Mouse (Mus musculus): ENCODE measurements around the gene Fblim1. TPM values are rescaled to one million over a fixed set of nuclear protein-coding genes. Genes with fewer than 3 reads are reported as not detected.

Fblim1 gene
- polyA plus RNA-seq, 1 experiment from 2014 or later, result 17.0 TPM

- Histone ChIP-seq H3K36me3 (ENCODE audit: control insufficient read depth, insufficient read depth, low read length) (no peaks in the 10 kb centered on the region), H3K4me1 (replicated peaks; ENCODE audit: control insufficient read depth, insufficient read depth, low read length) (peaks cover 11% of the 10 kb centered on the region; the same call in 1 of the 2 replicates), H3K4me3 (ENCODE audit: low read depth, low read length) (no peak overlapping the region), H3K27ac (ENCODE audit: low read depth, low read length) (no peak overlapping the region), H3K4me2 (no peak overlapping the region; the same call in 1 of the 2 replicates), H3K27me3 (replicated peaks; ENCODE audit: control insufficient read depth, insufficient read depth, low read length) (no peaks in the 10 kb centered on the region), H3K9me3 (ENCODE audit: control insufficient read depth, low read length) (no peaks in the 10 kb centered on the region), H3K9ac (ENCODE audit: low read depth, low read length) (no peak overlapping the region)
- DNase-seq (ENCODE audit: low spot score) (no peak), ATAC-seq (replicated peaks; ENCODE audit: low FRiP score) (no peak)
- WGBS, result 72% methylated on average over 6 of the region's 6 CpGs
Measured at GRCm38 (mm10) chr4:141616811-141617210, 10.9 kb upstream of the Fblim1 start.

- WGBS, result 82% methylated on average over 14 of the region's 14 CpGs
- no peaks in the 10 kb centered on the region for H3K27me3 ChIP-seq (replicated peaks; ENCODE audit: control insufficient read depth, insufficient read depth, low read length)
- H3K4me3 ChIP-seq (ENCODE audit: low read depth, low read length), result no peak overlapping the region
- H3K9me3 ChIP-seq (ENCODE audit: control insufficient read depth, low read length), result no peaks in the 10 kb centered on the region
- no peak for ATAC-seq (replicated peaks; ENCODE audit: low FRiP score)
- no peaks in the 10 kb centered on the region for H3K36me3 ChIP-seq (ENCODE audit: control insufficient read depth, insufficient read depth, low read length)
- no peak overlapping the region for H3K27ac ChIP-seq (ENCODE audit: low read depth, low read length)
- H3K4me2 ChIP-seq, result no peak overlapping the region
- no peak for DNase-seq (ENCODE audit: low spot score)
- peaks cover 11% of the 10 kb centered on the region; the same call in 1 of the 2 replicates for H3K4me1 ChIP-seq (replicated peaks; ENCODE audit: control insufficient read depth, insufficient read depth, low read length)
- no peak overlapping the region for H3K9ac ChIP-seq (ENCODE audit: low read depth, low read length)
Measured at GRCm38 (mm10) chr4:141614946-141615345, 9.1 kb upstream of the Fblim1 start.

- 76% methylated on average over 6 of the region's 6 CpGs for WGBS
- Histone ChIP-seq H3K36me3 (ENCODE audit: control insufficient read depth, insufficient read depth, low read length) (no peaks in the 10 kb centered on the region), H3K4me1 (replicated peaks; ENCODE audit: control insufficient read depth, insufficient read depth, low read length) (no peaks in the 10 kb centered on the region), H3K9ac (ENCODE audit: low read depth, low read length) (no peak overlapping the region), H3K4me3 (ENCODE audit: low read depth, low read length) (no peak overlapping the region), H3K4me2 (no peak overlapping the region), H3K9me3 (ENCODE audit: control insufficient read depth, low read length) (no peaks in the 10 kb centered on the region), H3K27ac (ENCODE audit: low read depth, low read length) (no peak overlapping the region), H3K27me3 (replicated peaks; ENCODE audit: control insufficient read depth, insufficient read depth, low read length) (no peaks in the 10 kb centered on the region)
- ATAC-seq (replicated peaks; ENCODE audit: low FRiP score) (no peak), DNase-seq (ENCODE audit: low spot score) (no peak)
Measured at GRCm38 (mm10) chr4:141609538-141609937, 3.6 kb upstream of the Fblim1 start.

GRCm38 (mm10) chr4:141605421-141605820, 475 bp downstream of the Fblim1 start:
- 0 out of 2 replicates have a peak, but pooled peaks cover 4% of the 10 kb centered on the region for H3K4me1 ChIP-seq (replicated peaks; ENCODE audit: control insufficient read depth, insufficient read depth, low read length)
- ATAC-seq (replicated peaks; ENCODE audit: low FRiP score) (no peak), DNase-seq (ENCODE audit: low spot score) (no peak)
- H3K9ac ChIP-seq (ENCODE audit: low read depth, low read length), result no peak overlapping the region
- H3K27me3 ChIP-seq (replicated peaks; ENCODE audit: control insufficient read depth, insufficient read depth, low read length), result peaks cover 4% of the 10 kb centered on the region
- 85% methylated on average over 5 of the region's 5 CpGs for WGBS
- H3K4me3 ChIP-seq (ENCODE audit: low read depth, low read length), result no peak overlapping the region
- no peaks in the 10 kb centered on the region for H3K36me3 ChIP-seq (ENCODE audit: control insufficient read depth, insufficient read depth, low read length)
- H3K4me2 ChIP-seq, result no peak overlapping the region
- no peaks in the 10 kb centered on the region for H3K9me3 ChIP-seq (ENCODE audit: control insufficient read depth, low read length)
- no peak overlapping the region for H3K27ac ChIP-seq (ENCODE audit: low read depth, low read length)

GRCm38 (mm10) chr4:141604493-141604892, 1.4 kb downstream of the Fblim1 start:
- H3K27me3 ChIP-seq (replicated peaks; ENCODE audit: control insufficient read depth, insufficient read depth, low read length), result peaks cover 14% of the 10 kb centered on the region
- peaks cover 4% of the 10 kb centered on the region; the same call in 1 of the 2 replicates for H3K4me1 ChIP-seq (replicated peaks; ENCODE audit: control insufficient read depth, insufficient read depth, low read length)
- no peak overlapping the region for H3K4me3 ChIP-seq (ENCODE audit: low read depth, low read length)
- no peak overlapping the region for H3K9ac ChIP-seq (ENCODE audit: low read depth, low read length)
- no peak overlapping the region for H3K4me2 ChIP-seq
- no peaks in the 10 kb centered on the region for H3K9me3 ChIP-seq (ENCODE audit: control insufficient read depth, low read length)
- no peak overlapping the region for H3K27ac ChIP-seq (ENCODE audit: low read depth, low read length)
- DNase-seq (ENCODE audit: low spot score) (no peak), ATAC-seq (replicated peaks; ENCODE audit: low FRiP score) (no peak)
- 73% methylated on average over 8 of the region's 8 CpGs for WGBS
- no peaks in the 10 kb centered on the region for H3K36me3 ChIP-seq (ENCODE audit: control insufficient read depth, insufficient read depth, low read length)

- H3K27ac ChIP-seq (ENCODE audit: low read depth, low read length), result no peak overlapping the region
- peaks cover 19% of the 10 kb centered on the region for H3K27me3 ChIP-seq (replicated peaks; ENCODE audit: control insufficient read depth, insufficient read depth, low read length)
- ATAC-seq (replicated peaks; ENCODE audit: low FRiP score), result no peak
- DNase-seq (ENCODE audit: low spot score), result no peak
- H3K36me3 ChIP-seq (ENCODE audit: control insufficient read depth, insufficient read depth, low read length), result no peaks in the 10 kb centered on the region
- H3K4me3 ChIP-seq (ENCODE audit: low read depth, low read length), result no peak overlapping the region
- H3K9me3 ChIP-seq (ENCODE audit: control insufficient read depth, low read length), result no peaks in the 10 kb centered on the region
- 74% methylated on average over 4 of the region's 4 CpGs for WGBS
- H3K4me1 ChIP-seq (replicated peaks; ENCODE audit: control insufficient read depth, insufficient read depth, low read length), result peaks cover 4% of the 10 kb centered on the region; the same call in 1 of the 2 replicates
- no peak overlapping the region for H3K4me2 ChIP-seq
- H3K9ac ChIP-seq (ENCODE audit: low read depth, low read length), result no peak overlapping the region
Measured at GRCm38 (mm10) chr4:141603921-141604320, 2.0 kb downstream of the Fblim1 start.

GRCm38 (mm10) chr4:141602523-141603223, 3.2 kb downstream of the Fblim1 start:
- Histone ChIP-seq H3K27ac (ENCODE audit: low read depth, low read length) (no peak overlapping the region), H3K36me3 (ENCODE audit: control insufficient read depth, insufficient read depth, low read length) (no peaks in the 10 kb centered on the region), H3K4me1 (replicated peaks; ENCODE audit: control insufficient read depth, insufficient read depth, low read length) (peaks cover 9% of the 10 kb centered on the region; the same call in 1 of the 2 replicates), H3K4me2 (no peak overlapping the region), H3K4me3 (ENCODE audit: low read depth, low read length) (no peak overlapping the region), H3K9ac (ENCODE audit: low read depth, low read length) (no peak overlapping the region), H3K27me3 (replicated peaks; ENCODE audit: control insufficient read depth, insufficient read depth, low read length) (peaks cover 29% of the 10 kb centered on the region), H3K9me3 (ENCODE audit: control insufficient read depth, low read length) (no peaks in the 10 kb centered on the region)
- 61% methylated on average over 11 of the region's 11 CpGs for WGBS
- no peak for ATAC-seq (replicated peaks; ENCODE audit: low FRiP score)
- no peak for DNase-seq (ENCODE audit: low spot score)

- H3K9me3 ChIP-seq (ENCODE audit: control insufficient read depth, low read length), result no peaks in the 10 kb centered on the region
- no peaks in the 10 kb centered on the region for H3K36me3 ChIP-seq (ENCODE audit: control insufficient read depth, insufficient read depth, low read length)
- 70% methylated on average over 12 of the region's 12 CpGs for WGBS
- no peak overlapping the region for H3K9ac ChIP-seq (ENCODE audit: low read depth, low read length)
- H3K4me2 ChIP-seq, result no peak overlapping the region
- H3K27ac ChIP-seq (ENCODE audit: low read depth, low read length), result no peak overlapping the region
- ATAC-seq (replicated peaks; ENCODE audit: low FRiP score) (no peak), DNase-seq (ENCODE audit: low spot score) (no peak)
- peaks cover 33% of the 10 kb centered on the region for H3K27me3 ChIP-seq (replicated peaks; ENCODE audit: control insufficient read depth, insufficient read depth, low read length)
- H3K4me3 ChIP-seq (ENCODE audit: low read depth, low read length), result no peak overlapping the region
- peaks cover 9% of the 10 kb centered on the region; the same call in 1 of the 2 replicates for H3K4me1 ChIP-seq (replicated peaks; ENCODE audit: control insufficient read depth, insufficient read depth, low read length)
Measured at GRCm38 (mm10) chr4:141601148-141601862, 4.6 kb downstream of the Fblim1 start.
